15 mouse cellular contexts compared by ENCODE assay signal in the genomic region with DNA sequence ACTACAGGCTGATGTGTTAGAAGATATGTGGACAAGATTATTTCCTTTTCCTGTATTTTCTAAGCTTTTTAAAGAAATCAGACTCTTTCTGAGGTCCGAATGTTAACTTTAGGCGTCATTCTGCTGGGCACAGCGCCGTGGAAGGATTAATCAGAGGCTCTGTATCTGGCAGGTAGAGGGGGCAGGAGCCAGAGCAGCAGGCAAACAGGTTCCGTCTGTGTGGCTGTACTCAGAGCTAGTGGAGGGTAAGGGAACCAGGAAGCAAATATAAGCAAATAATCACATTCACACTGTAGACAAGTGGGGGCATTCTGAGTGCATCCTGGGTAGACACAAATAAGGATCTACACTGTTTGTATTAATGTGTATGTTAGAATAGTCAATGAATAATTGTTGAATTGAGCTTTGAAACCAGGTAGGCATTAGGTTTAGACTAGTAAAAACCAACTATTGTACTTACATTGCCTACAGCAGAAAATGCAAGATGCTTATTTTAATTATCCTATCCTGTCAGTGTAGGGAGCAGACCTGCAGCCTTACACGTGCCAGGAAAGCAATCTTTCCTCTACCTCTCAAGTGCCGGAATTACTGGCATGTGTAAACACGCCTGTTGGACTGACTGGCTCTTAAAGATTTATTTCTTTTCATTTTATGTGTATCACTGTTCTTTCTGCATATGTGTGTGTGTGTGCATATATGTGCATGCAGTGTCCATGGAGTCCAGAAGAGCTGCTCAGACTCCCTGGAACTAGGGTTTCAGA.
DNase-seq lines count a peak whose midpoint lies in the region; ATAC-seq and TF ChIP-seq lines count a peak whose summit lies in the region.
"Had no signal": no experiment of that assay in that cellular context is flagged by ENCODE, and none has a peak within 500 bp of the region (broad histone marks: within the 10 kb centered on the region; RNA-seq: fewer than 3 reads in every experiment).

No protein-coding gene starts in this region.

- peak overlapping the region; percentile 44; the same call in 1 of the 2 replicates for H3K27ac ChIP-seq in embryonic facial prominence, embryonic 13.5 days
- no peak overlapping the region for H3K27ac ChIP-seq in embryonic facial prominence, embryonic 10.5 days (replicated peaks)
- H3K27ac ChIP-seq in kidney, postnatal 0 days, result 0 out of 2 replicates have a peak overlapping the region, but pooled peaks have one; percentile 34
- 0 out of 2 replicates have a peak overlapping the region, but pooled peaks have one; percentile 44 for H3K27ac ChIP-seq in intestine, embryonic 16.5 days (ENCODE audit: low read length)
- H3K27ac ChIP-seq: hindbrain, embryonic 13.5 days had no signal

- no peak overlapping the region for H3K4me3 ChIP-seq in embryonic facial prominence, embryonic 13.5 days
- H3K4me3 ChIP-seq in embryonic facial prominence, embryonic 10.5 days, result no peak overlapping the region
- H3K4me3 ChIP-seq in kidney, postnatal 0 days (replicated peaks; ENCODE audit: low read depth, low read length), result no peak overlapping the region
- H3K4me3 ChIP-seq in E14TG2a.4 (replicated peaks; ENCODE audit: low read length), result peak overlapping the region; percentile 8; the same call in 1 of the 2 replicates
- no peak overlapping the region for H3K4me3 ChIP-seq in intestine, embryonic 16.5 days (ENCODE audit: low read length)
- H3K4me3 ChIP-seq: heart, embryonic 15.5 days; hindbrain, embryonic 13.5 days had no signal

- no peak for ATAC-seq in embryonic facial prominence, embryonic 13.5 days (ENCODE audit: insufficient number of reproducible peaks, insufficient read depth, low FRiP score, low TSS enrichment, low read depth)
- 0 out of 2 replicates have a peak, but pooled peaks have one; percentile 17 for ATAC-seq in kidney, postnatal 0 days (replicated peaks; ENCODE audit: low FRiP score, low read depth)
- ATAC-seq in intestine, embryonic 16.5 days, result peak; percentile 66
- ATAC-seq: liver, postnatal 0 days had no signal

- H3K4me1 ChIP-seq in embryonic facial prominence, embryonic 13.5 days, result peaks cover 62% of the 10 kb centered on the region
- peaks cover 43% of the 10 kb centered on the region for H3K4me1 ChIP-seq in embryonic facial prominence, embryonic 10.5 days
- peaks cover 30% of the 10 kb centered on the region for H3K4me1 ChIP-seq in kidney, postnatal 0 days (replicated peaks; ENCODE audit: insufficient read depth, low read length)
- peaks cover 94% of the 10 kb centered on the region for H3K4me1 ChIP-seq in E14TG2a.4 (replicated peaks; ENCODE audit: low read depth, low read length)
- peaks cover 37% of the 10 kb centered on the region for H3K4me1 ChIP-seq in intestine, embryonic 16.5 days (ENCODE audit: control insufficient read depth, insufficient read depth, low read length)

- H3K27me3 ChIP-seq in embryonic facial prominence, embryonic 13.5 days, result no peaks in the 10 kb centered on the region
- H3K27me3 ChIP-seq in embryonic facial prominence, embryonic 10.5 days (replicated peaks; ENCODE audit: low read depth, poor library complexity, severe bottlenecking), result no peaks in the 10 kb centered on the region
- H3K27me3 ChIP-seq in kidney, postnatal 0 days (ENCODE audit: insufficient read depth, low read length), result no peaks in the 10 kb centered on the region
- no peaks in the 10 kb centered on the region for H3K27me3 ChIP-seq in E14TG2a.4 (ENCODE audit: insufficient read depth, low read length)
- H3K27me3 ChIP-seq in intestine, embryonic 16.5 days (replicated peaks; ENCODE audit: control insufficient read depth, insufficient read depth, low read length), result no peaks in the 10 kb centered on the region
- H3K27me3 ChIP-seq: heart, embryonic 15.5 days; hindbrain, embryonic 13.5 days; Patski had no signal

- H3K9me3 ChIP-seq in embryonic facial prominence, embryonic 13.5 days, result no peaks in the 10 kb centered on the region
- no peaks in the 10 kb centered on the region for H3K9me3 ChIP-seq in embryonic facial prominence, embryonic 10.5 days
- no peaks in the 10 kb centered on the region for H3K9me3 ChIP-seq in kidney, postnatal 0 days (replicated peaks; ENCODE audit: low read length)
- H3K9me3 ChIP-seq in E14TG2a.4 (ENCODE audit: low read length), result no peaks in the 10 kb centered on the region
- no peaks in the 10 kb centered on the region for H3K9me3 ChIP-seq in intestine, embryonic 16.5 days (ENCODE audit: control insufficient read depth, low read length)
- H3K9me3 ChIP-seq: heart, embryonic 15.5 days; hindbrain, embryonic 13.5 days had no signal

- H3K36me3 ChIP-seq in embryonic facial prominence, embryonic 13.5 days, result 0 out of 2 replicates have a peak, but pooled peaks cover 3% of the 10 kb centered on the region
- H3K36me3 ChIP-seq in embryonic facial prominence, embryonic 10.5 days (replicated peaks), result no peaks in the 10 kb centered on the region
- H3K36me3 ChIP-seq in kidney, postnatal 0 days (ENCODE audit: insufficient read depth, low read length), result no peaks in the 10 kb centered on the region
- H3K36me3 ChIP-seq in E14TG2a.4 (ENCODE audit: insufficient read depth, low read length), result peaks cover 68% of the 10 kb centered on the region
- H3K36me3 ChIP-seq in intestine, embryonic 16.5 days (ENCODE audit: control insufficient read depth, insufficient read depth, low read length), result no peaks in the 10 kb centered on the region
- H3K36me3 ChIP-seq: heart, embryonic 15.5 days; hindbrain, embryonic 13.5 days had no signal

- 52% methylated on average over 8 of the region's 8 CpGs for WGBS in embryonic facial prominence, embryonic 13.5 days
- WGBS in embryonic facial prominence, embryonic 10.5 days, result 57% methylated on average over 8 of the region's 8 CpGs
- WGBS in kidney, postnatal 0 days, result 54% methylated on average over 8 of the region's 8 CpGs
- WGBS in intestine, embryonic 16.5 days, result 35% methylated on average over 8 of the region's 8 CpGs

- H3K4me2 ChIP-seq in embryonic facial prominence, embryonic 13.5 days, result no peak overlapping the region
- H3K4me2 ChIP-seq in kidney, postnatal 0 days (ENCODE audit: low read length), result no peak overlapping the region
- no peak overlapping the region for H3K4me2 ChIP-seq in intestine, embryonic 16.5 days (ENCODE audit: low read depth, low read length)
- H3K4me2 ChIP-seq: heart, embryonic 15.5 days; hindbrain, embryonic 13.5 days had no signal

- TF ChIP-seq CTCF in kidney, postnatal 0 days (IDR thresholded peaks at IDR 0.05; ENCODE audit: low read depth), result peak; percentile 22; the same call in 1 of the 2 replicates
- no peak for TF ChIP-seq CTCF in E14TG2a.4 (conservative IDR thresholded peaks at IDR 0.05; ENCODE audit: low read length)

- DNase-seq in embryonic facial prominence, embryonic 10.5 days (ENCODE audit: low spot score), result no peak
- DNase-seq in kidney, postnatal 0 days (ENCODE audit: low spot score), result no peak
- DNase-seq in kidney, postnatal 14 days, result no peak
- no peak for DNase-seq in ovary, postnatal 36 days (ENCODE audit: low spot score)
- DNase-seq in adrenal gland, postnatal 10 days, result no peak
- DNase-seq: kidney, adult 18-20 months; layer of hippocampus, postnatal 36 days; liver, postnatal 0 days; thymus, adult 18-20 months had no signal

- no peak overlapping the region for H3K9ac ChIP-seq in embryonic facial prominence, embryonic 13.5 days
- no peak overlapping the region for H3K9ac ChIP-seq in kidney, postnatal 0 days (ENCODE audit: low read depth, low read length)
- no peak overlapping the region for H3K9ac ChIP-seq in intestine, embryonic 16.5 days (ENCODE audit: low read depth, low read length)
- H3K9ac ChIP-seq: heart, embryonic 15.5 days; hindbrain, embryonic 13.5 days; liver, postnatal 0 days had no signal
